Comparison of ENCODE assay signal across 34 mouse cellular contexts in the genomic region with DNA sequence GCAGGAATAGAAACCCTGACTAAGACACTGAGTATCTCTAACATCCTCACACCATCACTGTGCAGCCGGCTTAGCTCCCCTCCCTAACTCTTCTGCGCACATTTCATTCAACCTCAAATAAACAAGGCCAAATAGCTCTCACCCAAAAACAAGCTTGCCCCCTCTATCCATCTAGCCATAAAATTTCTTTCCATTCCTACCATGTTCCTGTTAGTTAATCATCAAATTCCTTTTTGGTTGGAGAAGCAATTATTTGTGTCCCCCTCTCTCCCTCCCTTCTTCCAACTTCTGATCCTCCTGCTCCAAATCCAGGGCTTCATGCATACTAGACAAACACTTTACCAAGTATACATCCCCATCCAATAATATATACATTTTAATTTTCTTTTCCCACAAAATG.
"Had no signal": no experiment of that assay in that cellular context is flagged by ENCODE, and none has a peak within 500 bp of the region (broad histone marks: within the 10 kb centered on the region; RNA-seq: fewer than 3 reads in every experiment).

No protein-coding gene starts in this region.

- ATAC-seq: hindbrain, embryonic 16.5 days; hindbrain, postnatal 0 days; inflammation-experienced regulatory T-cells, adult 6 months; intestine, embryonic 15.5 days; intestine, embryonic 16.5 days; intestine, postnatal 0 days had no signal

- DNase-seq: heart, postnatal 10 days; heart, postnatal 14 days; heart, postnatal 36 days; kidney, adult 11 months; kidney, adult 18-20 months; kidney, adult 2 months; kidney, adult 8-10 months; kidney, adult 9 months; kidney, postnatal 10 days; kidney, postnatal 14 days; kidney, postnatal 25 days; kidney, postnatal 36 days; layer of hippocampus, adult 9-11 months; layer of hippocampus, postnatal 36 days had no signal

- H3K9me3 ChIP-seq: heart, embryonic 10.5 days; heart, embryonic 12.5 days; heart, embryonic 13.5 days; heart, embryonic 15.5 days; hindbrain, embryonic 10.5 days; hindbrain, embryonic 12.5 days; hindbrain, embryonic 13.5 days; hindbrain, embryonic 15.5 days; intestine, embryonic 15.5 days; kidney, embryonic 15.5 days had no signal

- H3K27me3 ChIP-seq: heart, embryonic 12.5 days; heart, embryonic 13.5 days; heart, embryonic 15.5 days; hindbrain, embryonic 12.5 days; hindbrain, embryonic 13.5 days; hindbrain, embryonic 15.5 days; intestine, embryonic 15.5 days; kidney, embryonic 15.5 days had no signal

- H3K4me3 ChIP-seq: heart, embryonic 10.5 days; heart, embryonic 12.5 days; heart, embryonic 13.5 days; heart, embryonic 15.5 days; hindbrain, embryonic 10.5 days; hindbrain, embryonic 12.5 days; hindbrain, embryonic 13.5 days; hindbrain, embryonic 15.5 days; intestine, embryonic 15.5 days; kidney, embryonic 15.5 days; layer of hippocampus, adult 2 months; left cerebral cortex, adult 2 months had no signal

- H3K36me3 ChIP-seq: heart, embryonic 12.5 days; heart, embryonic 15.5 days; hindbrain, embryonic 15.5 days; intestine, embryonic 15.5 days; kidney, embryonic 15.5 days had no signal

- H3K27ac ChIP-seq: heart, embryonic 10.5 days; heart, embryonic 13.5 days; heart, embryonic 15.5 days; hindbrain, embryonic 10.5 days; hindbrain, embryonic 12.5 days; hindbrain, embryonic 13.5 days; hindbrain, embryonic 14.5 days; hindbrain, embryonic 15.5 days; hindbrain, postnatal 0 days; intestine, embryonic 15.5 days; kidney, embryonic 15.5 days; kidney, postnatal 0 days; layer of hippocampus, adult 2 months; left cerebral cortex, adult 2 months had no signal

- H3K9ac ChIP-seq: heart, embryonic 12.5 days; heart, embryonic 13.5 days; heart, embryonic 15.5 days; hindbrain, embryonic 12.5 days; hindbrain, embryonic 13.5 days; hindbrain, embryonic 14.5 days; hindbrain, embryonic 15.5 days; intestine, embryonic 15.5 days; kidney, embryonic 15.5 days had no signal

- H3K4me2 ChIP-seq: heart, embryonic 11.5 days; heart, embryonic 12.5 days; heart, embryonic 13.5 days; heart, embryonic 15.5 days; hindbrain, embryonic 12.5 days; hindbrain, embryonic 13.5 days; hindbrain, embryonic 14.5 days; hindbrain, embryonic 15.5 days; intestine, embryonic 15.5 days; kidney, embryonic 15.5 days had no signal
